In genomic region chr2:27745673-27746620, GRCm38 (mm10) we compare ENCODE assay signal across 8 mouse cellular contexts.
DNase-seq lines count a peak whose midpoint lies in the region; ATAC-seq and TF ChIP-seq lines count a peak whose summit lies in the region.

No protein-coding gene starts in this region.

- no peak for TF ChIP-seq POLR2A in heart, adult 2 months (IDR thresholded peaks at IDR 0.05; ENCODE audit: insufficient read depth, low read depth, low read length)

- H3K27me3 ChIP-seq in heart, adult 2 months (ENCODE audit: control insufficient read depth, insufficient read depth, low read length), result no peaks in the 10 kb centered on the region

- 28% methylated on average over 18 of the region's 18 CpGs for WGBS in heart, adult 2 months

- H3K4me1 ChIP-seq in heart, adult 2 months (ENCODE audit: control insufficient read depth, insufficient read depth, low read length), result peaks cover 29% of the 10 kb centered on the region

- H3K79me2 ChIP-seq in heart, adult 2 months (replicated peaks; ENCODE audit: control insufficient read depth, insufficient read depth, low read length), result no peaks in the 10 kb centered on the region

- H3K4me3 ChIP-seq in gastrocnemius, adult 2 months, result peak overlapping the region; percentile 45
- no peak overlapping the region for H3K4me3 ChIP-seq in heart, adult 2 months

- H3K36me3 ChIP-seq in heart, adult 2 months (ENCODE audit: control insufficient read depth, insufficient read depth, low read length), result peaks cover 7% of the 10 kb centered on the region; the same call in 1 of the 2 replicates

- no peak for TF ChIP-seq CTCF in gastrocnemius, adult 2 months (IDR thresholded peaks at IDR 0.05)
- peak; percentile 19; the same call in 1 of the 2 replicates for TF ChIP-seq CTCF in heart, adult 2 months (IDR thresholded peaks at IDR 0.05)

- H3K9ac ChIP-seq in heart, adult 2 months (ENCODE audit: low read depth, low read length), result no peak overlapping the region

- TF ChIP-seq EP300 in heart, adult 2 months (IDR thresholded peaks at IDR 0.05; ENCODE audit: insufficient read depth, low read depth, low read length), result peak; percentile 38; the same call in 1 of the 2 replicates

- peak overlapping the region; percentile 81 for H3K27ac ChIP-seq in gastrocnemius, adult 2 months
- peak overlapping the region; percentile 73 for H3K27ac ChIP-seq in heart, adult 2 months

- no peak for ATAC-seq in CD4-positive, CD25-positive, alpha-beta regulatory T cell, adult 4 months

- DNase-seq in gastrocnemius, adult 2 months, result peak; percentile 63
- no peak for DNase-seq in gastrocnemius, postnatal 4 days (ENCODE audit: low spot score in 2 of 2)
- DNase-seq in R1 (ENCODE audit: low read depth, low spot score), result peak; percentile 23
- DNase-seq in heart, adult 2 months, result peak; percentile 64 to 66
- DNase-seq in kidney, postnatal 36 days, result peak; percentile 40 to 55
- peak; percentile 65 to 86 for DNase-seq in lung, postnatal 4 days
- DNase-seq in testis, postnatal 14 days (ENCODE audit: low spot score), result peak; percentile 39

- intact Hi-C loops in gastrocnemius, adult 2 months (cut with DNase I), result no loop called here
- intact Hi-C loops in heart, adult 2 months (cut with DNase I), result loop anchor here (2.0 kb wide), 1 partner anchor 55 kb away; no protein-coding TSS in a partner anchor

Comparison
In these comparisons a context has a peak if more than half of its experiments do, and no peak if none do; other contexts are left out.
1. DNase-seq: peak in gastrocnemius, adult 2 months (single experiment), R1 (single experiment), heart, adult 2 months (2 of 2), kidney, postnatal 36 days (2 of 2), lung, postnatal 4 days (2 of 2) and testis, postnatal 14 days (single experiment); none in gastrocnemius, postnatal 4 days (0 of 2).